Mouse (Mus musculus) kidney, postnatal 14 days (tissue): Measurements from ENCODE around the gene Foxg1.

ENCODE experiments used
- DNase-seq: peaks from one replicate; pipeline ENCODE4 v3.0.0; 2022; ENCODE audit warnings: mixed read lengths

The Foxg1 gene

GRCm38 (mm10) chr12:49386081-49386805 lies 3.8 kb downstream of the Foxg1 start:
- DNase-seq, result no peak

- no peak for DNase-seq
Measured at GRCm38 (mm10) chr12:49387856-49388598, 5.6 kb downstream of the Foxg1 start.

GRCm38 (mm10) chr12:49389666-49390065 lies 7.2 kb downstream of the Foxg1 start:
- DNase-seq, result no peak

DNA sequence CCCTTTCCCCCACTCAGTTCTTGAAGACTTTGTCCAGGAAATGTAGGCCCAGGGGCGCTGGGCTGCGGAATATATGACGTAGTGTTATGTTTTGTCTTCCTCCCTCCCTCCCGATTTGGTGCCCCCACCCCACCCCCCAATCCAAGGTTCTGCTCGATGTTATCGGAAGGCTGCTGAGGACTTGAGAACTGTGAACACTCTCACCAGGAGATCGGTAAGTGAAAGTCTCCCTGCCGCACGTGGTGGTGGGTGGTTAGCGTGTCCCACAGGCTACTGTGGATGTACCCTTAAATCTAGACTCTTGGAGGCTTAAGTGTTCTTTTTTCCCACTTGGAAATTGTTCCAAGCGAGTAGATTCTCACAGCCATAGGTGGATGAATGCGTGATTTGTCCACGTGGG lies 7.8 kb downstream of the Foxg1 start:
- DNase-seq, result no peak

DNA sequence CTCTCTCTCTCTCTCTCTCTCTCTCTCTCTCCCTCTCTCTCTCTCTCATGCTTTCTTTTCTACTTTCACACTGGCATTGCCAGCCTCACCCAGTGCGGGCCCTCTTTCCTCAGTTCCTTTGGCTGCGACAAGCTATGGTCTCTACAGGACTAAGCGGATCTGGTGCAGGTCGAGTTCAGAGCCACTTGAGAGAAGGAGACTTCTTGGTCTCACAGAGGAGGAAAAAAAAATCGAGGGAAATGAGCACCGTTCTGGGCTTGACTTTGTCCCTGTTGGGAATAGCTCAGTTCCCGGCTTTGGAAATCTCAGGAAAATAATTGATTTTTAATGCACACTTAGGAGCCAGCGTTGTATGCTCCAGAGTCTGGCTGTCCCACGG lies 8.5 kb downstream of the Foxg1 start:
- DNase-seq, result no peak

- DNase-seq, result peak; percentile 36
Measured at GRCm38 (mm10) chr12:49391305-49392040, 9.0 kb downstream of the Foxg1 start.

DNA sequence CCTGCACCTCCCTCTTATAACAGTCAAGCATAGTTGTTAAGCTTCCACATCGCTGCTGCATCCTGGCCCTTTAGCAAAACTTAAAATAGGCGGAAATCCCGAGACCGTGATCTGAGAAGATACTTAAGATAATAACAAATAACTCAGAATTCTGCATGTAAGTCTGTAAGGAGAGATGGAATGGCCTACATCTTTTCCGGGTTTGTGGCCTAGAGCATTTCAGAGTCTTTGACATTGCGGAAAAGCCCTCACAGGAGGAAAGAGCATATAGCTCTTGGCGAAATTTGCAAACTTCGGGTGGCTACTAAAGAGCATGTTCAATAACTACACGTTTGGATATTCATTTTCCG lies 9.6 kb downstream of the Foxg1 start:
- no peak for DNase-seq

GRCm38 (mm10) chr12:49392876-49393275 lies 10.4 kb downstream of the Foxg1 start:
- no peak for DNase-seq

DNA sequence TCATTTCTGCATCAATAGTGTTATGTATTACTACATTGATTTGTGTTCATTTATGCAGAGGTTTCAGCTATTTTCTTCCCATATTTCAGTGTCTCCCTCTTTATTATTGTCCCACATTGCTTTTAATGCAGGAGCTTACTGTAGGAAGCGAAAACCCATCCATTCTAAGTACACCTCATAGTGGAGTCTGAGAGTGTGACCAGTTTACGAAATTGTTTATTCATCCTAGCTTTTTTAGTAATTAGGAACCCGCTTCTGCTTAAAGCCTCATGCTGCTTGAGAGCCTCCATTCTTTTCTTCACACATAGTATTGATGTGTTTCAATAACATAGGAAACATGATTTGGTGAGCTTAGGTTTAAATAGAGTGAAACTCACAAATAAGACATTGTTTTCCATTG lies 11.2 kb downstream of the Foxg1 start:
- DNase-seq, result no peak

DNA sequence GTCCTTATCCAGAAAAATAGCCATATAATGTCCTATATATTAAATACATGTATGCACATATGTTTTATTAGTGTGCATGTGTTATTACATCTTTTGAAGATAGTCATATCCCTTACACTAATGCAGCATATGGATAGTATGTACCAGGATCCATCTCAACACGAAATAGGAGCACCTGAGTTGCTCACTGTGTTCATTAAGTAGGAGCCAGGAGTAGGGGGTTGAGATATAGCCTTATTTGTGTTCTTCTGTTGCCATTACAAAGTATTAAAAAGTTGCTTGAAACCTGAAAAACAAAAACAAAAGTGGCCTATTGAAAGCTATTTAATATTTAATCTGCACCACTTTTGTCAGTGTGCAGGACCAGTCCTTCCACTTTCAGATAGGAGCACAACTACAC lies 11.7 kb downstream of the Foxg1 start:
- DNase-seq, result no peak

GRCm38 (mm10) chr12:49394836-49395235 lies 12.4 kb downstream of the Foxg1 start:
- DNase-seq, result no peak

DNA sequence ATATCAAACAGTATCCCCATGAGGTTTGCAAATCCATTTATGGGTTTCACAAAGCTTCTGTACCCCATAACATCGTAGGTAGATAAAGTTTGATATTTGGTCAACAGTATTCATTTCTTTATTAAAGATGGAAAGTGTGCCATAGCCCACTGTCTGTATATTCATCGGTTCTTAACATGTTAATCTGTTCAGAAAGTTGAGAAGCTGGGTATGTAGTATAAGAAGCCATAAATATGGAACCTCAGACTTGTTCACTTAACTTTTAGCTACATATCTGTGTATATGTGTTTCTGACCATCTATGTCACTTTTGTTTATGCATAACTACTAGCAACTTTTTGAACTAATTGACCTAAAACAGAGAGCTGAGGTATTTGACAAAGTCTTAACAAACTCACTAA lies 13.5 kb downstream of the Foxg1 start:
- DNase-seq, result no peak

GRCm38 (mm10) chr12:49396776-49397175 lies 14.3 kb downstream of the Foxg1 start:
- DNase-seq, result no peak

GRCm38 (mm10) chr12:49397443-49398162 lies 15.1 kb downstream of the Foxg1 start:
- DNase-seq, result no peak

DNA sequence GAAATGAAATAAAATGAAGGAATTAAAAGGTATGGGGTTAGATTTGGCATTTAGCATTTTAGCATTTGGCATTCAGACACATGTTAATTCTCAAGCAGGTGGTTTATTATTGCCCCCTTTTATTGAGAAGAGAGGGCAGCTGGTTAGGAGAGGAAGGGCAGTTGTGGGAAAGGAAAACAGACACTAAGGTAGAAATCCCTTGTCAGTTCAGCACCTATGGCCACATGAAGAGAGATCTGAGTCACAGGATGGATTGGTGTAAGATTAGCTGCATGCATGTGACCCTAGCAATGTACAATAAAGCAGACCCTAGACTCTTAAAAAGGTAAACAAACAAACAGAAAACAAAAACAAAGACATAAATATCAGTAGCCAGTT lies 15.7 kb downstream of the Foxg1 start:
- no peak for DNase-seq

- no peak for DNase-seq
Measured at GRCm38 (mm10) chr12:49398636-49399035, 16.2 kb downstream of the Foxg1 start.

DNA sequence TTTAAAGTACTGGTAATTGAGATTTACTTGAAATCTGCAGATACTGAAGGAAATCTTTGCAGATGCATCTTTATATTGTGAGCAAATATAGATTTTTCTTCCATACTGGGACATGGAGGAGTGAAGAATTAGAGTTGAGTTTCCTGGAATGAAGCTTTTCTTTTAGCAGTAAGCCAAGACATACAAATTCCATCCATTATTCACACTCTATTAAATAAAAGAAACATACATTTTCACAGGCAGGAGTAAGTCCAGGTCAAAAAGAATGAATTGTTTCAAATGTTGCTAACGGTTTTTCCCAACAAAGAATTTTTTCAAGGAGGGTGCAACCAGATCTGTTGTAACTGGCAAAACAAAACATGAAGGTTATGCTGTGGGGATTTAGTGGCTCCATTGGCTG lies 17.2 kb downstream of the Foxg1 start:
- no peak for DNase-seq

DNA sequence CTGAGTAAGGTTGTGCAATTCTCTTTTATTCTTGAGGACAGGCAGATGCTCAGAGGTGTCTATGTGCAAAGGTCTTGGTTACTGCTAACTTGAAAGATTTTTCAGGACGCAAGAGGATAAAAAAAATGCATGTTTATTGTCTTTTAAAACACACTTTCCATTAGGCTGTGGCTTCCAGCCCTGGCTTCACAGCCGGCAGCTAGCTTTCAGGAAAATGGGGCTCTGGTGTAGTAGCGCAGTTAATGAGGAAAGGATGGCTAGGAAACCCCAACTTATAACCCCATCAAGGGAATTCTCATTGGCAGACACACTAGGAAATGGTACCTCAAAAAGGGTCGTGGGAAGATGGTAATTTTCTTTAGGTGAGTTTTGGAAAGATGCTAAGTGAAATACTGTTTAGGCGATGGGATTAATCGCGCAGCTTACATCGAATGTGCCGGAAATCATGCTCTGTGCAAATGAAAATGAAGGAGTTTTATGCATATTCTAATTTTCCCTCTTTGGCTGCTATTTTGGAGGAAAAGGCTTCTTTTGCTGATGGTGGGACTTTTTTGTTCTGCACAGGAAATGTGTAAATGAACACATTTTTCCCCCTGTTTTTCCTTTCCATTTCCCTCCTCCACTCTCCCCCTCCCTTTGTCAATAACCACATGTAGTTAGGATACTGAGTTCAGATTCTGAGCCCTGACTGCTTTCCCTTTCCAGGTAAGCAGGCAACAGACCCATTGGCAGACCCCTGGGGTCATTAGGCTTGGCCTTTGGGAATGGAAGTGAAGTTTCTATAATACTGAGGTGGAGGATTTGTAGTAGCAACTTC lies 17.8 kb downstream of the Foxg1 start:
- no peak for DNase-seq

DNA sequence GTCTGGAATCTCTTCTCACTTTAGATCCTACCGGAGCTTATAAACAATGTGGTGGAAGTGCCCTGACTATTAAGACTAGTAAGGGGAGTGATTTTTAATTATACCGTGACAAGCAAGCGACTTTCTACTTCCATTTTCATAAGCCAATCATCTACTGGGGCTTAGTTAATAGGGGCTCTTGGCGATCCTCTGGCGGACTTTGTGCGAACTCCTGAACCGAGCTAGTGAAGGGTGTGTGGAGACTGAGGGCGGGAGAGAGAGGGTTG lies 18.3 kb downstream of the Foxg1 start:
- no peak for DNase-seq

DNA sequence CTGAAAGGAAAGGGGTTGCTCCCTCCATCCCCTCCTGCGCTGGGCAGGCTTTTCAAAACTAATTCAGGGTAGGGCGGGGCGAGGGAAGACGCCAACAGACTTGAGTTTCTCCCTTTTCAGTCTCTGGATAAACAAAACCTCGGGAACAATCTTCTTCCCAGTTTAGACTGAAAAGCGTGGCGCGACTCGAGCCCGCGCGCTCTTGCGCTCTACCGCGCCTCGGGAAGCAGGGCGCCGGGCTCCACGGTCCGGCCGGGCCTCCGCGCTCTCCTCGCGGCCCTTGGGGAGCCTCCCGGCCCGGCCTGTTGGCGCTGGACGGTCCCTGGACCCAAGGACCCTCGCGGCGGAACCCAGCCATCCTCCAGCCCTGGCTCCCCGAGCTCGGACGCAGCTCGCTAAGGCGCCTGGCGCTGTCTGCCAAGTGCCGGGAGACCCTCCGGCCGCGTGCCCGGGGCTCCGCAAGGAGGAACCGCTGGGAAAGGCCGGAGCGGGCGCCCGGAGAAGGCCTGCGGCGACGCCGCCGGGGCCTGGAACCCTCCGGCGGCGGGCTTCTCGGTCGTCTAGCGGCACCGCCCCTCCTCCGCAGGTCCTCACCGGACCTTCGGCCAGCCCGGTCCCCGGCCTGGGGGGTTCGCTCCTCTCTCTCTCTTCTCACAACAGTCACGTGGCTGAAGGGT lies 18.8 kb downstream of the Foxg1 start:
- DNase-seq, result no peak

DNA sequence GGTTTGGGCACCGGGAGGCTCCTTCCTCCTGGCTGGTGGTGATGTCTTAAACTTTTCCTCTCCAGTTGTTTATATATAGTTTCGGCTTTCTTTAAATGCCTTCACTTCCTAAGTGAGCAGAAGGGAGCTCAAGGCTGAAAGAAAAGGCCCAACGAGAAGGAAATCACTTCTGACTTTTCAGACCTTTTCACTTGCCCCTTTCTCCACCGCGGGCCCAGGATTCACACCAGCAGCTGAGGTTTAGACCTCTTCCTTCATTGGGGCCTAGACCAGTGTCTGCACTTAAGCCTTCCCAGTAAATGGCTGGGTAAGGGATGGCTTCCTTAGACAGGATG lies 19.3 kb downstream of the Foxg1 start:
- DNase-seq, result no peak

DNA sequence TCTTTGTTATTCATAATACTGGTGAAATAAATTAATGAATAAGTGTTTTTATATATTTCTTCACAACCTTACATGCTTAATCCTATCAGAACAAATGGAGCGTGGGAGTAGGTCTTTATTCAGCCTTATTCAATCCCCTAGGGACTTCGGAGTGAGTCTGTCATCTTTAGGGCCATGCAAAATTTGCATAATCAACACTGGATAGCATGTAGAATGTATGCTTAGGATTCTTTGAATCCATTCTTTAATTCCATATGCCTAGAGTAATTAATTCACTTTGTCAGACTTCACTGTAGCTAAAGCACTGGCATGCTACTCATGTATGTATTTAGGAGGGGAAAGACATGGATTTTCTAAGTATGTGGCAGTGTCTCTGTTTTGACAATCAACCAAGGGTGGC lies 27.4 kb downstream of the Foxg1 start:
- no peak for DNase-seq
